Mouse (Mus musculus): ENCODE measurements around the gene Zkscan6. TPM values are rescaled to one million over a fixed set of nuclear protein-coding genes. Genes with fewer than 3 reads are reported as not detected.
A peak's percentile ranks its signal among the peaks of the same experiment; 100 is the strongest.

The Zkscan6 gene
- polyA plus RNA-seq, 1 experiment from 2014 or later = 11.4 TPM

DNA sequence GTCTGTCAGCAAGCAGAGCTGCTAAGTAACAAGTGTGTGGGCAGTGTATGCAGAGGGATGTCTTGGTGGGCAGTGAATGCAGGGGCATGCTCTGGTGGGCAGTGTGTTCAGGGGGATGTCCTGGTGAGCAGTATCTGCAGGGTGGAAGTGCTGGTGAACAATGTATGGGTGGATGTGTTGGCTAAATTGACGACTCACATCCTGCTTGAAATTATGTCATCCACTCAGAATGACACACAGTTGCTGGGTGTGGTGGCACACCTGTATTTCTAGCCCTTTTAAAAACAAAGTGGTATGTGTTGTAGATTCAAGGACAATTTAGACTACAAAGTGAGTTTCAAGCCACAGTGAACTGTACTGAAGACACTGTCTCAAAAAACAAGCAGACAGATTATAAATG is 11.2 kb downstream of the Zkscan6 start:
- H3K4me1 ChIP-seq (ENCODE audit: control insufficient read depth, insufficient read depth, low read length) = 0 out of 2 replicates have a peak, but pooled peaks cover 4% of the 10 kb centered on the region
- H3K4me2 ChIP-seq (ENCODE audit: low read depth, low read length) = no peak overlapping the region
- 60% methylated on average over 1 of the region's 1 CpGs for WGBS
- no peaks in the 10 kb centered on the region for H3K27me3 ChIP-seq (replicated peaks; ENCODE audit: control insufficient read depth, insufficient read depth, low read length)
- ATAC-seq (ENCODE audit: low read depth) (no peak), DNase-seq (ENCODE audit: low spot score) (no peak)
- H3K36me3 ChIP-seq (ENCODE audit: control insufficient read depth, insufficient read depth, low read length) = peaks cover 41% of the 10 kb centered on the region
- H3K9me3 ChIP-seq (ENCODE audit: control insufficient read depth, low read length) = no peaks in the 10 kb centered on the region
- no peak overlapping the region for H3K4me3 ChIP-seq (ENCODE audit: low read depth, low read length)
- no peak overlapping the region for H3K9ac ChIP-seq (ENCODE audit: low read depth, low read length)
- H3K27ac ChIP-seq (replicated peaks; ENCODE audit: low read depth, low read length) = no peak overlapping the region

DNA sequence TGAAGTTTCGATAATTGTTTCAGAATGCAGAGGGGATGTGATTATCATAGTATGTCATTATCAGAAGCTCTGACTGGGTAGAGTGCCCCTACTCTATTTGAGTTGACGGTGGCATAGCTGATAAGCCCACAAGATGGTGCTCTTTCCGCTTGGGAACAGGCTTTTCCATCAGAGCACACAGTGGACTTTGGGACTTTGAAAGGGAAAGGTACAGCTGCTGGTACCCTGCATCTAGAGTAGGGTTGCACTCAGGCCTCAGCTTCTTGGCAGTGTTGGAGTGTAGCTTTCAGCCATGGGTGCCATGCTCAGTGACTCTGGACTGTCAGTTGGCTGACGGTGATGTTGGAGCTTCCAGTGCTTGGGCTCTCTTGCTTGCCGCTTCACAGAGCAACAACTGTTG is 13.3 kb downstream of the Zkscan6 start:
- no peak overlapping the region for H3K4me2 ChIP-seq (ENCODE audit: low read depth, low read length)
- H3K9me3 ChIP-seq (ENCODE audit: control insufficient read depth, low read length) = no peaks in the 10 kb centered on the region
- H3K4me1 ChIP-seq (ENCODE audit: control insufficient read depth, insufficient read depth, low read length) = 0 out of 2 replicates have a peak, but pooled peaks cover 4% of the 10 kb centered on the region
- H3K27ac ChIP-seq (replicated peaks; ENCODE audit: low read depth, low read length) = no peak overlapping the region
- H3K4me3 ChIP-seq (ENCODE audit: low read depth, low read length) = no peak overlapping the region
- H3K36me3 ChIP-seq (ENCODE audit: control insufficient read depth, insufficient read depth, low read length) = peaks cover 48% of the 10 kb centered on the region
- DNase-seq (ENCODE audit: low spot score) (no peak), ATAC-seq (ENCODE audit: low read depth) (no peak)
- no peak overlapping the region for H3K9ac ChIP-seq (ENCODE audit: low read depth, low read length)
- H3K27me3 ChIP-seq (replicated peaks; ENCODE audit: control insufficient read depth, insufficient read depth, low read length) = no peaks in the 10 kb centered on the region
- 76% methylated on average over 5 of the region's 5 CpGs for WGBS

DNA sequence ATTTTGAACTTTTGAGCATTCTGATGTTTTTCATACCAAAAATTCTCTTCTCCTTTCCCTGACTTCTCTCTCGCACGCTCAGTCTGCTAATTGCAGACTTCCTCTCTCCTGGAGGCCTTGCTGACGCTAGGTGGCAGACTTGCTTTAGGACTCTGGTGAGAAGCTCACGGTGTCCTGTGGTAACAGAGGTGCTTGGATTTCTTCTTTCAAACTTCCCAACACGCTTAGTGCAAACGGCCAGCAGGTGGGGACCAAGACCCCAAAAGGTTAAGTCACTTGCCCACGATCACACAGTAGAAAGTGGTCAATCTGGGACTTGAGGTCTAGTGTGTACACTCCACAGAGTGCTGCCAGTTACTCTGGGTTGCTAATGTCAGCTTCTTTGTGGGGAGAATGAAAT is 13.9 kb downstream of the Zkscan6 start:
- H3K9me3 ChIP-seq (ENCODE audit: control insufficient read depth, low read length) = no peaks in the 10 kb centered on the region
- ATAC-seq (ENCODE audit: low read depth) = peak; percentile 72; the same call in 1 of the 2 replicates

DNA sequence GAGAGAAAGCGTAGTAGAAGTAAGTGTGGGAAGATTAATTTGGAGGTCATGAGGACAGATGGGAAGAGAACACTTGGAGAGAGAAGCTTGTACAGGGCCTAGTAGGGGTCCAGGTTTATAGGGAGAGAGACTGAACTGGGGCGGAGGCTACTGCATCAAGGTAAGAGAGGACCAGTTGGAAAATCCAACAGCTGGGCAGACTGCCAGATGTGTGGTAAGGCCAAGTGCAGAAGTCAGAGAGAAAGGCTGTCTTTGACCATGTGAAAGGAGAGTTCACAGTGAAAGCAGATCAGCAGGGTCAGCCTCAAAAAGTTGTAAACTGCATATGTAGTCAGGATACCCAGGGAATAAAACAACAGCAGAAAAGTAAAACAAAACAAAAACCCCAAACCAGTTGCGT is 17.6 kb downstream of the Zkscan6 start:
- ATAC-seq (ENCODE audit: low read depth) (no peak), DNase-seq (ENCODE audit: low spot score) (no peak)
- Histone ChIP-seq H3K36me3 (ENCODE audit: control insufficient read depth, insufficient read depth, low read length) (peaks cover 69% of the 10 kb centered on the region), H3K27me3 (replicated peaks; ENCODE audit: control insufficient read depth, insufficient read depth, low read length) (no peaks in the 10 kb centered on the region), H3K4me2 (ENCODE audit: low read depth, low read length) (no peak overlapping the region), H3K9me3 (ENCODE audit: control insufficient read depth, low read length) (no peaks in the 10 kb centered on the region), H3K4me3 (ENCODE audit: low read depth, low read length) (no peak overlapping the region), H3K9ac (ENCODE audit: low read depth, low read length) (no peak overlapping the region), H3K4me1 (ENCODE audit: control insufficient read depth, insufficient read depth, low read length) (no peaks in the 10 kb centered on the region), H3K27ac (replicated peaks; ENCODE audit: low read depth, low read length) (no peak overlapping the region)
- 89% methylated on average over 3 of the region's 3 CpGs for WGBS

More for the DNA sequence above, 13.9 kb downstream of the Zkscan6 start:
- no peak overlapping the region for H3K4me3 ChIP-seq (ENCODE audit: low read depth, low read length)
- H3K4me1 ChIP-seq (ENCODE audit: control insufficient read depth, insufficient read depth, low read length) = no peaks in the 10 kb centered on the region
- 7% methylated on average over 7 of the region's 7 CpGs for WGBS
- H3K27ac ChIP-seq (replicated peaks; ENCODE audit: low read depth, low read length) = no peak overlapping the region
- H3K27me3 ChIP-seq (replicated peaks; ENCODE audit: control insufficient read depth, insufficient read depth, low read length) = no peaks in the 10 kb centered on the region
- no peak overlapping the region for H3K9ac ChIP-seq (ENCODE audit: low read depth, low read length)
- H3K36me3 ChIP-seq (ENCODE audit: control insufficient read depth, insufficient read depth, low read length) = peaks cover 49% of the 10 kb centered on the region
- no peak overlapping the region for H3K4me2 ChIP-seq (ENCODE audit: low read depth, low read length)
- peak; percentile 89 for DNase-seq (ENCODE audit: low spot score)

DNA sequence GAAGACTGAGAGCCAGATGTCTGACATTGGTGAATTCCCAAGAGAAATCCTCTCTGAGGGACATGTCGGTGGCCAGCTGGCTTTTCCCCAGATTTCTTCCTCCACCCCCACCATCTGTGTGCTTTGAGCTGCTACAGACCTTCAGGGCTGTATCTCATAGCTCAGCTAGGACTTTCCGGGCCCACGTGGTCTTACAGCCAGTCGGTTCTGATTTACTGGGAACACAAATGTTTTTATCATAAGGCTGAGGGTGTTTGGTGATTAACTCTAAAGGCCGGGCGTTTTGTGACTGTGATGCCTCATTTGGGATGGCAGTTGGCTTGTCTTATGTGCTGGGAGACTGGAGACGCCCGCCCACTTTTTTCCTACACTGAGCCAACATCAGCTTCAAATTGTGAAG is 32.0 kb downstream of the Zkscan6 start:
- Histone ChIP-seq H3K9me3 (ENCODE audit: control insufficient read depth, low read length) (no peaks in the 10 kb centered on the region), H3K36me3 (ENCODE audit: control insufficient read depth, insufficient read depth, low read length) (no peaks in the 10 kb centered on the region), H3K4me2 (ENCODE audit: low read depth, low read length) (no peak overlapping the region), H3K4me3 (ENCODE audit: low read depth, low read length) (no peak overlapping the region), H3K27ac (replicated peaks; ENCODE audit: low read depth, low read length) (no peak overlapping the region), H3K27me3 (replicated peaks; ENCODE audit: control insufficient read depth, insufficient read depth, low read length) (no peaks in the 10 kb centered on the region), H3K9ac (ENCODE audit: low read depth, low read length) (no peak overlapping the region), H3K4me1 (ENCODE audit: control insufficient read depth, insufficient read depth, low read length) (no peaks in the 10 kb centered on the region)
- DNase-seq (ENCODE audit: low spot score) (peak; percentile 22), ATAC-seq (ENCODE audit: low read depth) (no peak)
- 59% methylated on average over 8 of the region's 8 CpGs for WGBS

DNA sequence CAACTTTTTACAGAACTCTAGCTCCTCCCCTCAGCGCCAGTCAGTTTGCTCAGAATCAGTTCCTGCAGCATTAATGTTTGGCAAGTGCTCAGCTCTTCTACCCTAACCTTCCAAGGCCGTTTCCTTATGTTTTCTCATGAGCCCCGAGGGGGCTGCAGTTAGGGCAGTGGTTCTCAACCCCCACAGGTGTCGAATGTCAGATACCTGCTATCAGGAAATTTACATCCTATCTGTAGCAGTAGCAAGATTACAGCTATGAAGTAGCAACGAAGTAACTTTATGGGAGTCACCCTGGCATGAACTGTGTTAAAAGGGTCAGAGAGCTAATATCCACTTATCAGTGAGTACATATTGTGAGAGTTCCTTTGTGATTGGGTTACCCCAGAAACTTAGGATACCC is 39.5 kb downstream of the Zkscan6 start:
- Histone ChIP-seq H3K9me3 (ENCODE audit: control insufficient read depth, low read length) (no peaks in the 10 kb centered on the region), H3K9ac (ENCODE audit: low read depth, low read length) (no peak overlapping the region), H3K4me1 (ENCODE audit: control insufficient read depth, insufficient read depth, low read length) (no peaks in the 10 kb centered on the region), H3K36me3 (ENCODE audit: control insufficient read depth, insufficient read depth, low read length) (no peaks in the 10 kb centered on the region), H3K4me2 (ENCODE audit: low read depth, low read length) (no peak overlapping the region), H3K27me3 (replicated peaks; ENCODE audit: control insufficient read depth, insufficient read depth, low read length) (no peaks in the 10 kb centered on the region), H3K4me3 (ENCODE audit: low read depth, low read length) (no peak overlapping the region), H3K27ac (replicated peaks; ENCODE audit: low read depth, low read length) (no peak overlapping the region)
- no peak for ATAC-seq (ENCODE audit: low read depth)
- 67% methylated on average over 5 of the region's 5 CpGs for WGBS
- DNase-seq (ENCODE audit: low spot score) = no peak

DNA sequence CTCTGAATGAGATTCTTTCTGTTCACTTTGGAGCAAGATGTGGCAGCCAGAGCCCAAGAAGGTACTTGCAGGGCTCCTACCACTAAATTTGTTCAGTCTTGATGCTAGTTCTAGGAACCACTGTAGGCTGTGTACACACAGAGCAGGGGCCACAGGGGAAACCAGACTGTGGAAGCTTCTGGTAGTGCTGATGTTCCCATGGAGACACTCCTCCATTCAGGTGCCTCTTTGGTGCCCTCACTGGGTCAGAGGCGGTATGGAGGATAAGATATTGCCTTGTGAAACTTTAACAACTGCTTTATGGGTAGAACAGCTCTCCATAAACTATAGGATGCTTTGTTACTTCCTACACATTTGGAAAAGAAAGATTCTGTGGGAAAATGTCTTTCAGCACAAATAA is 45.1 kb downstream of the Zkscan6 start:
- no peak overlapping the region for H3K4me2 ChIP-seq (ENCODE audit: low read depth, low read length)
- no peaks in the 10 kb centered on the region for H3K36me3 ChIP-seq (ENCODE audit: control insufficient read depth, insufficient read depth, low read length)
- 12% methylated on average over 1 of the region's 1 CpGs for WGBS
- no peaks in the 10 kb centered on the region for H3K9me3 ChIP-seq (ENCODE audit: control insufficient read depth, low read length)
- peak; percentile 30 for DNase-seq (ENCODE audit: low spot score)
- H3K4me1 ChIP-seq (ENCODE audit: control insufficient read depth, insufficient read depth, low read length) = no peaks in the 10 kb centered on the region
- no peak overlapping the region for H3K9ac ChIP-seq (ENCODE audit: low read depth, low read length)
- no peak overlapping the region for H3K4me3 ChIP-seq (ENCODE audit: low read depth, low read length)
- no peak for ATAC-seq (ENCODE audit: low read depth)
- no peaks in the 10 kb centered on the region for H3K27me3 ChIP-seq (replicated peaks; ENCODE audit: control insufficient read depth, insufficient read depth, low read length)
- H3K27ac ChIP-seq (replicated peaks; ENCODE audit: low read depth, low read length) = no peak overlapping the region

DNA sequence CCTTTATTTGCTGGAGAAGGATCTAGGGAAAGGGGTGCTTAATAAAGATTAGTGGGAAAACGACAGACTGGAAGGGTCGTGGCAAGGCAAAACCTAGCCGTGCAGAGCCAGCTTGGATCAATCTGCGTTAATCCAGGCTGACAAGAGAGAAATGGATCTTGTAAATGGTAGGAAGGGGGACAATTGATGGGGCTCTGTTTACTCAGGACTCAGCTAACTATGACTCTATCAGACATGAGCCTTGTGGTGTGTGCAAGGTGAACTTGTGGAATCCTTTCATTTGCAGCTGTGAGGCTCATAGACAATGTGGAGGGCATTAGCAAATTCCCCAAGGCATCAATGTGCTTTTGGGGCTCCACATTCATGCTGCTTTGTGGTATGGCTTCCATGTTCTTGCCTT is 54.5 kb downstream of the Zkscan6 start:
- no peaks in the 10 kb centered on the region for H3K36me3 ChIP-seq (ENCODE audit: control insufficient read depth, insufficient read depth, low read length)
- H3K27me3 ChIP-seq (replicated peaks; ENCODE audit: control insufficient read depth, insufficient read depth, low read length) = no peaks in the 10 kb centered on the region
- H3K4me3 ChIP-seq (ENCODE audit: low read depth, low read length) = no peak overlapping the region
- H3K9me3 ChIP-seq (ENCODE audit: control insufficient read depth, low read length) = no peaks in the 10 kb centered on the region
- no peaks in the 10 kb centered on the region for H3K4me1 ChIP-seq (ENCODE audit: control insufficient read depth, insufficient read depth, low read length)
- 43% methylated on average over 4 of the region's 4 CpGs for WGBS
- H3K9ac ChIP-seq (ENCODE audit: low read depth, low read length) = no peak overlapping the region
- ATAC-seq (ENCODE audit: low read depth) = peak; percentile 53; the same call in 1 of the 2 replicates
- H3K4me2 ChIP-seq (ENCODE audit: low read depth, low read length) = no peak overlapping the region
- no peak overlapping the region for H3K27ac ChIP-seq (replicated peaks; ENCODE audit: low read depth, low read length)
- DNase-seq (ENCODE audit: low spot score) = peak; percentile 22

DNA sequence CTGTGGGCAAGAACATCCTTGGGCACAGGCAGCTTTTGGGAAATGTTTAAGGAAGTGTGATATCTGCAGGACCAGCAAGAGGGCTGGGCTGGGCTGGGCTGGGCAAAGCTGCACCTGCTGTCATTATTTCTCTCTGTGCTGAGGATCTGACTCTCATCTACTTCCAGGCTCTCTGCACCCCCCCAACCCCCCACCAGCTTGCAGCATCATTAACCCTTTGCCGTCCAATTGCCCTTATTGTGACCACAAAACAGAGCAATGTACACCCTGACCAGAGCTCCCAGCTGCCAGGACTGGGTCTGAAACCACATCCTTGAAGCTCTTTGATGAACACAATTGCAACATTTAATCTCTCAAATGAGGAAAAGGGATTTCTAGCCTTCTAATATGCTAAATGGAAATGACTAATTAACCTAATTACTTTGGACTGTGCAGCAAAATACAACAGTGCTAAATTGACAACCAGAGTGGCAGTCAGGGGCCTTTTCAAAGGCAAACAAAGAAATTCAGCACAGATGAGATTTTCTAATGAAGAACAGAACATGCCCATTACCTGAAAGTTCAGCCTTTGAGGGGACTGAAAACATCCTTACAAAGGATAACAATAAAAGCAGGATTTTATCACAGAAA is 70.3 kb downstream of the Zkscan6 start:
- Histone ChIP-seq H3K4me1 (ENCODE audit: control insufficient read depth, insufficient read depth, low read length) (no peaks in the 10 kb centered on the region), H3K9ac (ENCODE audit: low read depth, low read length) (no peak overlapping the region), H3K9me3 (ENCODE audit: control insufficient read depth, low read length) (no peaks in the 10 kb centered on the region), H3K27me3 (replicated peaks; ENCODE audit: control insufficient read depth, insufficient read depth, low read length) (no peaks in the 10 kb centered on the region), H3K4me2 (ENCODE audit: low read depth, low read length) (no peak overlapping the region), H3K36me3 (ENCODE audit: control insufficient read depth, insufficient read depth, low read length) (no peaks in the 10 kb centered on the region), H3K4me3 (ENCODE audit: low read depth, low read length) (no peak overlapping the region), H3K27ac (replicated peaks; ENCODE audit: low read depth, low read length) (no peak overlapping the region)
- 47% methylated on average over 1 of the region's 1 CpGs for WGBS
- DNase-seq (ENCODE audit: low spot score) (no peak), ATAC-seq (ENCODE audit: low read depth) (no peak)
